Mouse (Mus musculus): ENCODE results near the gene Urgcp. TPM values are rescaled to one million over a fixed set of nuclear protein-coding genes. Genes with fewer than 3 reads are reported as not detected.
"Not testable (repeated sequence)": the region's sequence is repeated elsewhere in the genome, so short reads cannot be mapped to it uniquely, and the experiment has no call there.

Urgcp gene
- polyA plus RNA-seq (2015; fragmentation: Nextera tagmentation; extraction: Ambion mirVana): 33.5 TPM in 2 replicates

DNA sequence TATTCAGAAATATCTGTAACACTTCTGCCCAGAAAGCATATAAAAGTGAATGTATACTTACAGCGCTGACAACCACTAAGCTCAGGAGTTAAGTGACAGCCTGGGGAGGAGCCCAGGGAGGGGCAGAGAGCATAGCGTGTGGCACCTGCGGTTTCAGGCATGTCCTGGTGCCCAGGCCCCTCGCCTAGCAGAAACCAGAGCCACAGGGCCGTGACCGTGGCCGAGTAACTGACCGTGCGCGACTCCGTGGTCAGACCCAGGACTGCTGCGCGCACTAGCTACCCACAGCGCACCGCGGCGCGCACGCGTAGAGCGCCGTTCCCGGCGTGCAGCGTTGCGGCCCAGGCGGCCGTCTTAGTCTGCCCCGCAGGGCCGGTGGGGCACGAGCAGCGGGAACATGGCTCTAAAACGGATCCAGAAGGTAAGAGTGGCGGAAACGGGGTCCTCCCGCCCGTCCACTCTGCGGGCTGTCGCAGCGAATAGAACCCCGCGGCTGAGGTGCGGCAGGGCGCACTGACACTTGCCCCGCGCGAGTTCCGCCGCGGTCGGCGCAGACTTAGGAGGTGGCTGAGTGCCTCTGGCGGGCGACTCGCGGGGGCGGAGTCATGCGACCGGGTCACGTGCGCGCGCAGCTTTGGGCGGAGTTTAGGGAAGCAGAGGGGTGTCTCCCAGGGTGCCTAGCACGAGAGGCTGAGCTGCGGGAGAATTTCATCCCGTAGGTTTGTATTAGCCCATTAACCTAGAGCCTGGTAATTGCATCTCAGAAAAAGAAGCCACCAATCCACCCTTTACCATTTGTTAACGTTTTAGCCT lies at the start of gene Urgcp:
Gene Urgcp, minus strand, starts transcription at position 557 of the 813 bp plus-strand sequence.
- Histone ChIP-seq H3K4me1 (replicated peaks) (peaks cover 14% of the 10 kb centered on the region), H3K4me3 (peak within 1 kb of the TSS; percentile 62), H3K9me3 (no peaks in the 10 kb centered on the region), H3K27ac (replicated peaks) (peak within 1 kb of the TSS; percentile 94), H3K27me3 (no peaks in the 10 kb centered on the region), H3K9ac (peak within 1 kb of the TSS; percentile 81), H3K4me2 (peak within 1 kb of the TSS; percentile 73), H3K36me3 (0 out of 2 replicates have a peak, but pooled peaks cover 3% of the 10 kb centered on the region)
- peak; percentile 98 for ATAC-seq (ENCODE audit: low FRiP score, low read depth)
- under 1% methylated on average over 68 of the region's 68 CpGs for WGBS

DNA sequence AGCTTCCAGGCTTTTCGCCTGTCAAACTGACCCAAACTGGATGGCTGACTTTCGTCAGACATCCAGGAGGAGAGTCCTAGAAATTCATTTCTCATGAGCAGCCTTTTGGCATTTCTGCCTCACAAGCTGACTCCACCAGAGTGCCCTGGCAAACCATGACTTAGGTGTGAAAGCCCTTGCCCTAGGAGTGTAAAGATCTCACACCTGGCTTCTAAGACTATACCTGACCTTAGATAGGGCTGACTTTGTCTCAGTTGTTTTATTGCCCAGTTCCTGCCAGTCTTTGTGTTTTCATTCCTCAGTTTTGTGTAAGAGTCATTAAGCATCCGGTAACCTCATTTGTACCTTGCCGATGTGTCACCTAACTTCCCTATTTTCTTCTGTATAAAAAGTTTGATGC lies 47.3 kb upstream of the Urgcp start:
- WGBS: 92% methylated on average over 4 of the region's 4 CpGs
- not testable (repeated sequence) for ATAC-seq (ENCODE audit: low FRiP score, low read depth); H3K4me1 ChIP-seq (replicated peaks); H3K4me2 ChIP-seq; H3K9ac ChIP-seq; H3K27ac ChIP-seq (replicated peaks); H3K36me3 ChIP-seq; H3K9me3 ChIP-seq; H3K27me3 ChIP-seq; H3K4me3 ChIP-seq

DNA sequence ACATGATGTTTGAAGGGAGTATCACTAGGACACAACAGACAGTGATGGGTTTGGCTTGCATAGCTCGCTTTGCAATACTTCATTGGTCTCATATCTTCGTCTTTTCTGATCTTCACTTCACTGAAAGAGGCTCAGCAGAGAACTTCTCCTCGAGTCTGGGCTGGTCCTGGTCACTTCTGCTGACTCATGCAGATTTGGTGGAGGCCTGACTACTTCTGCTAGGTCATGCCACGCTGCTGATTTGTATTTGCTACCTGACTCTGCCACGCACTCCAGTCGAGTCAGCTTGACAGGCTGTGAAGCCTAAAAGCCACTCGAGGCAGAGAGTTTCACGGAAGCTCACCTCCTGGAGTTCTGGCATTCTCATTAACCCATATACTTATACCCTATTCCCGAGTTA lies 45.8 kb upstream of the Urgcp start:
- no peak for ATAC-seq (ENCODE audit: low FRiP score, low read depth)
- Histone ChIP-seq H3K4me2 (no peak overlapping the region), H3K36me3 (no peaks in the 10 kb centered on the region), H3K9ac (no peak overlapping the region), H3K27me3 (no peaks in the 10 kb centered on the region), H3K4me1 (replicated peaks) (0 out of 2 replicates have a peak, but pooled peaks cover 3% of the 10 kb centered on the region), H3K4me3 (no peak overlapping the region), H3K9me3 (no peaks in the 10 kb centered on the region), H3K27ac (replicated peaks) (no peak overlapping the region)
- 88% methylated on average over 9 of the region's 9 CpGs for WGBS

DNA sequence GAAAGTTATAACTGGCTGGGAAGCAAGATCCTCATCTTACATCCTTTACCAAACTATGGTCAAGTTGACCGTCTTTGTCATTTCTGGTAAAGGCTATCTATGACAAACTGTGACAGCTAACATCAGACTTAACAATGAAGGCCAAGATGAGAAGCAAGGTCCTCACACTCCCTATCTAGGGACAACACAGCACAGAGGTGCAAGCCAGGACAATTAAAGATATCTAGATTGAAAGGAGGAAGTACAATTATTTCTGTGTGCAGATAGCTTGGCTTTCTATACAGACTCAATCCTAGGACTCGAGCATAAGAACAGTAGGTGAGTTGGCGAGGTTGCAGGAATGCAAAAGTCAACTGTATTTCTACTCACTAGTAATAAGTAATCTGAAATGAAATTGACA lies 43.5 kb upstream of the Urgcp start:
- Histone ChIP-seq H3K27ac (replicated peaks) (no peak overlapping the region), H3K27me3 (no peaks in the 10 kb centered on the region), H3K9me3 (no peaks in the 10 kb centered on the region), H3K4me1 (replicated peaks) (0 out of 2 replicates have a peak, but pooled peaks cover 3% of the 10 kb centered on the region), H3K9ac (no peak overlapping the region), H3K4me2 (no peak overlapping the region), H3K36me3 (peaks cover 4% of the 10 kb centered on the region; the same call in 1 of the 2 replicates), H3K4me3 (no peak overlapping the region)
- WGBS: 95% methylated on average over 3 of the region's 3 CpGs
- ATAC-seq (ENCODE audit: low FRiP score, low read depth): no peak

DNA sequence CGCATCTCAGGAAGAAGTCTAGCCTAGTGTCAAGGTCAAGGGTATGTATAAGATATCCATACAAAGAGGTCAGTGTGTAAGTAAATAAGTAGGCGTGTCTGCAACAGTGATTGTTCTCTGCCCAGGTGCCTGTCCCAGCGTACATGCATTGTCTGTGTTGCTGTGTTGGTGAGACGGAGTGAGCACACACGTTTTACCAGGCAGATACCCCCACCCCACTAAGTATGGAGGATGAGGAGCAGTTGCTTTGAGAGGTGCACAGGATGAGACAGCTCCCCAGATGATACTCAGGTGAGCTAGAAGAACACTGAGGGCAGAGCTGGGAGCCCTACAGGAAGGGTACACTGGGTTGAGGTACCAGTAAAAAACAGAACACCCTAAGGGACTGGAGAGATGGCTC lies 42.0 kb upstream of the Urgcp start:
- H3K4me3 ChIP-seq: no peak overlapping the region
- H3K36me3 ChIP-seq: peaks cover 19% of the 10 kb centered on the region
- H3K4me2 ChIP-seq: no peak overlapping the region
- no peaks in the 10 kb centered on the region for H3K27me3 ChIP-seq
- H3K9ac ChIP-seq: no peak overlapping the region
- 80% methylated on average over 5 of the region's 5 CpGs for WGBS
- H3K9me3 ChIP-seq: no peaks in the 10 kb centered on the region
- no peak for ATAC-seq (ENCODE audit: low FRiP score, low read depth)
- no peak overlapping the region for H3K27ac ChIP-seq (replicated peaks)
- H3K4me1 ChIP-seq (replicated peaks): 0 out of 2 replicates have a peak, but pooled peaks cover 3% of the 10 kb centered on the region

DNA sequence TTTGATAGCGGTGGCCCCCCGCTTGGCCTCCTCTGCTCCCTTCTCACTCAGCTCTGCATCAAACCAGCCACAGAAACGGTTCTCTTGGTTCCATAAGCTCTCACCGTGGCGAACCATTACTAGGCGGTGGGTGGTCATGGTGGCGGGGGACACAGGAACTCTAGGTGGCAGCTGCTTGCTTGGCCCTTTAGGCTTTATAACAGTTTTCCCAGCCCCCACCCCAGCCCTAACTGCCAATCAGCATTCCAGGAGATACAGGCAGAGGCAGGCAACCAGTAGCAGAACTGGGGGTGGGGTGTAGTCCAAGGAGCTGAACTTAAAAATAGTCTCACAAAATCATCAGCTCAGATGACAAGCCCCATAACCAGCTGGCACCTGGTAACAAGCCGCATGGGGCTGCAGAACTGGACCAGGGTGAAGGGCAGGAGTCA lies 41.4 kb upstream of the Urgcp start, which contains the start of gene Pgam2:
Gene Pgam2, minus strand, starts transcription at position 183 of the 431 bp plus-strand sequence.
- peaks cover 23% of the 10 kb centered on the region for H3K36me3 ChIP-seq
- H3K9me3 ChIP-seq: no peaks in the 10 kb centered on the region
- no peak for ATAC-seq (ENCODE audit: low FRiP score, low read depth)
- no peak within 1 kb of the TSS for H3K4me3 ChIP-seq
- H3K27ac ChIP-seq (replicated peaks): no peak within 1 kb of the TSS
- H3K4me2 ChIP-seq: no peak within 1 kb of the TSS
- H3K9ac ChIP-seq: no peak within 1 kb of the TSS
- WGBS: 54% methylated on average over 8 of the region's 8 CpGs
- H3K4me1 ChIP-seq (replicated peaks): 0 out of 2 replicates have a peak, but pooled peaks cover 3% of the 10 kb centered on the region
- no peaks in the 10 kb centered on the region for H3K27me3 ChIP-seq

DNA sequence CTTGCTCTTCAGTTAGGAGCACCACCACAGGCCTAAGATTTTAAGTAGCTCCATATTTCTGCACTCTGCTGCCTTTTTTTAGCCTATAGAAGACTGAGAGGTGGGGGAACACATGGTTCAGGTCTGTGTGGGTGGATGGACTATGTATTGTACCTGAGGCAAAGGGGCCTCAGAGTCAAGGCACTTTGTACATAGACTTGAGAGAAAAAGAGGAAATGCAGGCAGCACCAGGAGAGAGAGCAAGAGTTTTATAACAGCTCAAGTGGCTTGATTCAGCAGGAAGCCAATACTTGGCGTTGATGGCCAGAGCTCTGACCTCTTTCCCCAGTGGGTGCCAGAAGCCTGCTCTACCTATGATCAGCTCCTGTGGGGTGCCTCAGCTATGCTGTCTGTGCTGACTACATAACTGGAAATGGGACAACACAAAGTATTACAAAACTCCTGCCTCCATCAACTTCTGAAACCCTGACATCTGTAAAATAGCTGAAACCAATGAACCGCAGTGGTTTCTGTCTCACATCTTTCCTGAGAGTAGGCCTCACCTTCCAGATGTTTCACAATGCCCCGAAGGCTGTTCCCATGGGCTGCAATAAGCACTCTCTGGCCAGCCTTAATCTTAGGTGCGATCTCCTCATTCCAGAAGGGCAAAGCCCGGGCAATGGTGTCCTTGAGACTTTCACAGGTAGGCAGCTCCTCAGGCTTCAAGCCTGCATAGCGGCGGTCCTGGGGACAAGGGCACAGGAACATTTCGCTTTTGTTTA lies 40.5 kb upstream of the Urgcp start:
- Histone ChIP-seq H3K27ac (replicated peaks) (no peak overlapping the region), H3K4me2 (no peak overlapping the region), H3K9me3 (no peaks in the 10 kb centered on the region), H3K4me3 (no peak overlapping the region), H3K4me1 (replicated peaks) (0 out of 2 replicates have a peak, but pooled peaks cover 3% of the 10 kb centered on the region), H3K27me3 (no peaks in the 10 kb centered on the region), H3K9ac (no peak overlapping the region), H3K36me3 (peaks cover 31% of the 10 kb centered on the region)
- WGBS: 77% methylated on average over 8 of the region's 8 CpGs
- no peak for ATAC-seq (ENCODE audit: low FRiP score, low read depth)

DNA sequence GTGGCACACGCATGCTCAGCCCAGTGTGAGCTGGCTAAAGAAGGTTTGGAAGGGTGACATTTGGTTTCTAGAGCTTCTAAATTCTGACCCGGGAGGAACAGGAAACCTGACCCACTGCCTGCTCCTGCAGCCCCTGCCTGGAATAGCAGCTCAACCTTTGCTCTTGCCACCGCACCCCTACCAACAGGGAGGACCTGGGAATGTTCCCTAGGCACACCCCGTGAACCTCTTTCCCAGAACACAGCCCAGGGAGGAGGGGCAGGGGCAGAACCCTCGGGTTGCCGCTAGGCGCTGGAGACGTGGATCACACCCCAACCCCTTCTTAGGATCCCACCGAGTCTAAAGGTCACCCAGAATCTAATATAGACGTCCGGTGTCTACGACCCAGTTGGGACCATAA lies 39.8 kb upstream of the Urgcp start:
- Histone ChIP-seq H3K27me3 (no peaks in the 10 kb centered on the region), H3K4me1 (replicated peaks) (0 out of 2 replicates have a peak, but pooled peaks cover 3% of the 10 kb centered on the region), H3K4me2 (no peak overlapping the region), H3K36me3 (peaks cover 37% of the 10 kb centered on the region), H3K4me3 (no peak overlapping the region), H3K9ac (no peak overlapping the region), H3K27ac (replicated peaks) (no peak overlapping the region), H3K9me3 (no peaks in the 10 kb centered on the region)
- 69% methylated on average over 12 of the region's 12 CpGs for WGBS
- no peak for ATAC-seq (ENCODE audit: low FRiP score, low read depth)

DNA sequence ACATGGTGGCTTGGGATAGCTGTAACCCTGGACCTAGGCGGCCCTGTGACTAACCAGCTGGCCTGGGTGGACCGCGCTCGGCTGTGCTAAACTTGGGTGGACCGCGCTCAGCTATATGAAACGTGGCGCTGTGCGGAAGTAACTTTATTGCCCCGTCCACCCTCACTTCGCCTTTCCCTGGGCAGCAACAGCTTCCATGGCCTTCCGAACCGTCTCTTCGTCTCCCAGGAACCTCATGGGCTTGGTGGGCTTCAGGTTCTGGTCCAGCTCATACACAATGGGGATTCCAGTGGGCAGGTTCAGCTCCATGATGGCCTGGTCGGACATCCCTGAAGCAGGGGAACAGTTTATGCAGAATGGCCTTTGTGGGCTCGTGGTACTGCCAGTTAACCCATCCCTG lies 39.3 kb upstream of the Urgcp start:
- no peak for ATAC-seq (ENCODE audit: low FRiP score, low read depth)
- Histone ChIP-seq H3K9me3 (no peaks in the 10 kb centered on the region), H3K36me3 (peaks cover 42% of the 10 kb centered on the region), H3K27ac (replicated peaks) (no peak overlapping the region), H3K4me1 (replicated peaks) (0 out of 2 replicates have a peak, but pooled peaks cover 3% of the 10 kb centered on the region), H3K4me3 (no peak overlapping the region), H3K4me2 (no peak overlapping the region), H3K27me3 (no peaks in the 10 kb centered on the region), H3K9ac (no peak overlapping the region)
- 95% methylated on average over 16 of the region's 16 CpGs for WGBS

DNA sequence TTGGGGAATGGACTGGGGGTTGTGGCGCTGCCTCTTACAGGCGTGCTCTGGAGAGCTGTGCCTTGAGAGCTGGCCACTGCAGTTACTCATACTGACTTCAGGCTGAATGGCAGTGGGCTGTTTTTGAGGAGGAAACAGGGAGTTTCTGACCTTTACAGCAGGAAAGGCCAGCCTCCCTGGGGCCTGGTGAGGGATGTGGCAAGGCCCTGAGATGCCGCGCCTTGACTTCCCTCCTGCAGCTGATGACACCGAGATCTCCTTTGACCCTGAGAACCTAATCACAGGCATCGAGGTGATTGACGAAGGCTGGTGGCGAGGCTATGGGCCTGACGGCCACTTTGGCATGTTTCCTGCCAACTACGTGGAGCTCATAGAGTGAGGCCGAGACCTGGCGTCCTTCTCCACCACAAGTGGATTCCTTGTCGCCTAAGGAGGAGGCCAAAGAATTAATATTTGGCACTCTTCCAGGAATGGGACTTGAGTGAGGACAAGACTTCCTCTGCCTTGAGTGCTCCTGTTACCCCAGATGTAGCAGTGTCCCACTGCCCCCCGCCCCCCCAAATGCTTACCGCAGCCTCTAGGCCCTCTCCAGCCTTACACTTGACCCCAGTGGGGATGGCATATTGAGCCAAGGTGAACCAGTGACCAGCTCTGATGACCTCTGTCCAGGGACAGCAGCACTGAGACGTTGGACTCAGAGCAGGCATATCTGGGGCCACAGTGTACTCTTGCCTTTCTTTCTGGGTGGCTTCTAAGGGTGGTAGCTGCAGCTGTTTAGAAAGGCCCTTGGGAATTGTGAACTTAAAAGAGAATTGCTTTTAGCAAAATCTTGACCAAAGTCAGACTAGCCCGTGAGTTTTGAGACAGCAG lies 37.7 kb upstream of the Urgcp start:
- Histone ChIP-seq H3K9ac (no peak overlapping the region), H3K4me1 (replicated peaks) (0 out of 2 replicates have a peak, but pooled peaks cover 3% of the 10 kb centered on the region), H3K4me2 (no peak overlapping the region), H3K4me3 (no peak overlapping the region), H3K27me3 (no peaks in the 10 kb centered on the region), H3K27ac (replicated peaks) (no peak overlapping the region), H3K36me3 (peaks cover 58% of the 10 kb centered on the region), H3K9me3 (no peaks in the 10 kb centered on the region)
- 84% methylated on average over 17 of the region's 17 CpGs for WGBS
- ATAC-seq (ENCODE audit: low FRiP score, low read depth): no peak

DNA sequence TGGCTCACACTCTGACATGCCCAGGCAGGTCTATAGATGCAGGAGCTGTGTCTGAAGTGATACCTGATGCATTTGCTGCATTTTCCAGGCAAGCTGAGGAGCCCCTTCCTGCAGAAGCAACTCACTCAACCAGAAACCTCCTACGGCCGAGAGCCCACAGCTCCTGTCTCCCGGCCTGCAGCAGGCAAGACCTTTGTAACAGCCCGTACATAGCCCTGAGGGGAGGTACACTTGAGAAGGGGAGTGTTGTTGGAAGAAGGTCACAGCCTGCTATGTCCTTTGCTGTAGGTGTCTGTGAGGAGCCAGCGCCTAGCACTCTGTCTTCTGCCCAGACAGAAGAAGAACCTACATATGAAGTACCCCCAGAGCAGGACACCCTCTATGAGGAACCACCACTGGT lies 35.8 kb upstream of the Urgcp start:
- Histone ChIP-seq H3K27ac (replicated peaks) (no peak overlapping the region), H3K4me2 (no peak overlapping the region), H3K27me3 (no peaks in the 10 kb centered on the region), H3K4me3 (no peak overlapping the region), H3K9ac (no peak overlapping the region), H3K9me3 (no peaks in the 10 kb centered on the region), H3K36me3 (peaks cover 68% of the 10 kb centered on the region), H3K4me1 (replicated peaks) (no peaks in the 10 kb centered on the region)
- ATAC-seq (ENCODE audit: low FRiP score, low read depth): no peak
- 98% methylated on average over 5 of the region's 5 CpGs for WGBS

All from hindbrain, embryonic 15.5 days (tissue).